Mouse (Mus musculus): Measurements from ENCODE around the gene Ddr2. TPM values are rescaled to one million over a fixed set of nuclear protein-coding genes. Genes with fewer than 3 reads are reported as not detected.

The Ddr2 gene
- polyA plus RNA-seq, 1 experiment from 2014 or later: 15.6 TPM

GRCm38 (mm10) chr1:170150870-170151269 is 40.3 kb upstream of the Ddr2 start:
- WGBS: 84% methylated on average over 6 of the region's 6 CpGs
- no peak for TF ChIP-seq CTCF (IDR thresholded peaks at IDR 0.05; ENCODE audit: low read depth)
- no peak for ATAC-seq
- Histone ChIP-seq H3K27ac (ENCODE audit: low read depth, low read length) (no peak overlapping the region), H3K9ac (ENCODE audit: low read depth, low read length) (no peak overlapping the region), H3K4me2 (replicated peaks; ENCODE audit: low read depth) (no peak overlapping the region), H3K36me3 (ENCODE audit: control insufficient read depth, insufficient read depth) (peaks cover 31% of the 10 kb centered on the region), H3K4me1 (replicated peaks; ENCODE audit: control insufficient read depth, insufficient read depth, low read length) (no peaks in the 10 kb centered on the region), H3K27me3 (replicated peaks; ENCODE audit: control insufficient read depth, insufficient read depth, low read length) (no peaks in the 10 kb centered on the region), H3K9me3 (ENCODE audit: control insufficient read depth) (no peaks in the 10 kb centered on the region), H3K4me3 (ENCODE audit: low read depth, low read length) (no peak overlapping the region)

GRCm38 (mm10) chr1:170149756-170150155 is 39.2 kb upstream of the Ddr2 start:
- Histone ChIP-seq H3K27ac (ENCODE audit: low read depth, low read length) (no peak overlapping the region), H3K4me2 (replicated peaks; ENCODE audit: low read depth) (no peak overlapping the region), H3K36me3 (ENCODE audit: control insufficient read depth, insufficient read depth) (peaks cover 34% of the 10 kb centered on the region), H3K9me3 (ENCODE audit: control insufficient read depth) (no peaks in the 10 kb centered on the region), H3K4me3 (ENCODE audit: low read depth, low read length) (no peak overlapping the region), H3K27me3 (replicated peaks; ENCODE audit: control insufficient read depth, insufficient read depth, low read length) (no peaks in the 10 kb centered on the region), H3K9ac (ENCODE audit: low read depth, low read length) (no peak overlapping the region), H3K4me1 (replicated peaks; ENCODE audit: control insufficient read depth, insufficient read depth, low read length) (no peaks in the 10 kb centered on the region)
- TF ChIP-seq CTCF (IDR thresholded peaks at IDR 0.05; ENCODE audit: low read depth): no peak
- no peak for ATAC-seq
- 90% methylated on average over 4 of the region's 4 CpGs for WGBS

DNA sequence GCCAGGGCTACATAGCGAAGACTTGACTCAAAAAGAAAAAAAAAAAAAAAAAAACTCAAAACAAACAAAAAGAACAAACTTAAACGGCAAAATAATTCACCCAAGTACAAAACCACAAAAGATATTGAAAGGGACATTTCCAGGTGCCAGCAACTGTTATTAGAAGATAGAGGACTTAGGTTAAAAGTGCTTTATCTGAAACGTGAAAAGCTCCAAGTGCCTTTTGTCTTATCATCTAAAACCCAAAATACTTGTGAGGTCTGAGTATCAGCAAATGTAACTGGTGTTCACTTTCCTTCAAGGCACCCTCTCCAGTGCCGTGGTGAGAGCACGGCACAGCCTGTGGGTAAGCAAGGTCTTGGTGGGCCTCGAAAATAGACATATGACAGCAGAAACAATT is 38.0 kb upstream of the Ddr2 start:
- Histone ChIP-seq H3K36me3 (ENCODE audit: control insufficient read depth, insufficient read depth) (peaks cover 42% of the 10 kb centered on the region), H3K4me2 (replicated peaks; ENCODE audit: low read depth) (no peak overlapping the region), H3K27ac (ENCODE audit: low read depth, low read length) (no peak overlapping the region), H3K27me3 (replicated peaks; ENCODE audit: control insufficient read depth, insufficient read depth, low read length) (no peaks in the 10 kb centered on the region), H3K4me1 (replicated peaks; ENCODE audit: control insufficient read depth, insufficient read depth, low read length) (no peaks in the 10 kb centered on the region), H3K9me3 (ENCODE audit: control insufficient read depth) (no peaks in the 10 kb centered on the region), H3K9ac (ENCODE audit: low read depth, low read length) (no peak overlapping the region), H3K4me3 (ENCODE audit: low read depth, low read length) (no peak overlapping the region)
- TF ChIP-seq CTCF (IDR thresholded peaks at IDR 0.05; ENCODE audit: low read depth): no peak
- ATAC-seq: no peak
- 93% methylated on average over 6 of the region's 6 CpGs for WGBS

GRCm38 (mm10) chr1:170147651-170148448 is 37.3 kb upstream of the Ddr2 start:
- no peak overlapping the region for H3K4me3 ChIP-seq (ENCODE audit: low read depth, low read length)
- no peak overlapping the region for H3K27ac ChIP-seq (ENCODE audit: low read depth, low read length)
- no peaks in the 10 kb centered on the region for H3K9me3 ChIP-seq (ENCODE audit: control insufficient read depth)
- TF ChIP-seq CTCF (IDR thresholded peaks at IDR 0.05; ENCODE audit: low read depth): no peak
- no peaks in the 10 kb centered on the region for H3K4me1 ChIP-seq (replicated peaks; ENCODE audit: control insufficient read depth, insufficient read depth, low read length)
- no peaks in the 10 kb centered on the region for H3K27me3 ChIP-seq (replicated peaks; ENCODE audit: control insufficient read depth, insufficient read depth, low read length)
- H3K9ac ChIP-seq (ENCODE audit: low read depth, low read length): no peak overlapping the region
- 80% methylated on average over 9 of the region's 9 CpGs for WGBS
- peaks cover 47% of the 10 kb centered on the region for H3K36me3 ChIP-seq (ENCODE audit: control insufficient read depth, insufficient read depth)
- no peak for ATAC-seq
- H3K4me2 ChIP-seq (replicated peaks; ENCODE audit: low read depth): no peak overlapping the region

DNA sequence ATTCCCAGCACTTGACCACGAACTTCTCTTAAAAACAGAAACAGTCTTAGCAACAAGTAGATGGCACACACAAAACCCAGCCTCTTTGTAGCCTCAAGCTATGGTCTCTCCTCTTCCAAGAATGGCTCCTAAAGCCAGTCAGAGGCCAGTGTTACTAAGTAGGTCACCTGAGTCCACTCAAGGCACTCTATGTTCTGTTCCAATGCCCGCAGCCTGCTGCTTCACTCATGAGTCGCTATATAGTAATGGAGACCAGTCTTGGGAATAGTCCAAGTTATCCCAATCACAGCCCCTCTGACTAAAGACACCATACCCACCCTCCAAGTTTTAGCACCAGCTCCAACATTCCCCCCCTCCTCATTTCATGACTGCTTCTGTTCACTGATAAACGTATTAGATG is 35.0 kb upstream of the Ddr2 start:
- no peak for ATAC-seq
- TF ChIP-seq CTCF (IDR thresholded peaks at IDR 0.05; ENCODE audit: low read depth): no peak
- Histone ChIP-seq H3K4me2 (replicated peaks; ENCODE audit: low read depth) (no peak overlapping the region), H3K36me3 (ENCODE audit: control insufficient read depth, insufficient read depth) (peaks cover 50% of the 10 kb centered on the region), H3K27ac (ENCODE audit: low read depth, low read length) (no peak overlapping the region), H3K4me1 (replicated peaks; ENCODE audit: control insufficient read depth, insufficient read depth, low read length) (no peaks in the 10 kb centered on the region), H3K4me3 (ENCODE audit: low read depth, low read length) (no peak overlapping the region), H3K27me3 (replicated peaks; ENCODE audit: control insufficient read depth, insufficient read depth, low read length) (no peaks in the 10 kb centered on the region), H3K9me3 (ENCODE audit: control insufficient read depth) (no peaks in the 10 kb centered on the region), H3K9ac (ENCODE audit: low read depth, low read length) (no peak overlapping the region)
- 91% methylated on average over 4 of the region's 4 CpGs for WGBS

- no peak overlapping the region for H3K9ac ChIP-seq (ENCODE audit: low read depth, low read length)
Measured at GRCm38 (mm10) chr1:170142256-170142871, 31.8 kb upstream of the Ddr2 start.

More at GRCm38 (mm10) chr1:170142256-170142871, 31.8 kb upstream of the Ddr2 start:
- H3K4me2 ChIP-seq (replicated peaks; ENCODE audit: low read depth): no peak overlapping the region
- no peak for TF ChIP-seq CTCF (IDR thresholded peaks at IDR 0.05; ENCODE audit: low read depth)
- peaks cover 25% of the 10 kb centered on the region for H3K36me3 ChIP-seq (ENCODE audit: control insufficient read depth, insufficient read depth)
- no peak for ATAC-seq
- 96% methylated on average over 8 of the region's 8 CpGs for WGBS
- H3K4me3 ChIP-seq (ENCODE audit: low read depth, low read length): no peak overlapping the region
- no peaks in the 10 kb centered on the region for H3K9me3 ChIP-seq (ENCODE audit: control insufficient read depth)
- no peaks in the 10 kb centered on the region for H3K27me3 ChIP-seq (replicated peaks; ENCODE audit: control insufficient read depth, insufficient read depth, low read length)
- no peaks in the 10 kb centered on the region for H3K4me1 ChIP-seq (replicated peaks; ENCODE audit: control insufficient read depth, insufficient read depth, low read length)
- H3K27ac ChIP-seq (ENCODE audit: low read depth, low read length): no peak overlapping the region
